Mouse (Mus musculus) heart, embryonic 11.5 days (tissue): ENCODE results near the gene Ccdc149. TPM values are rescaled to one million over a fixed set of nuclear protein-coding genes. Genes with fewer than 3 reads are reported as not detected.

Experiments
- ATAC-seq: fragments of 200-750 bp; cut with Nextera tagmentation; replicated peaks from 2 replicates; pipeline ENCODE4 v1.8.0; 2017; ENCODE audit warnings: moderate library complexity; ENCODE audit not compliant: insufficient number of reproducible peaks, low FRiP score, low TSS enrichment
- H3K27ac ChIP-seq: fragments of 300-500 bp; sonication (generic); 2 replicates; pipeline ENCODE4 v1.5.1; 2014; ENCODE audit warnings: mild to moderate bottlenecking, low read depth, low read length
- H3K27me3 ChIP-seq: fragments of 300-500 bp; sonication (generic); 2 replicates; pipeline ENCODE4 v1.6.1; 2014; ENCODE audit warnings: mild to moderate bottlenecking, low read length, mixed read lengths; ENCODE audit not compliant: control insufficient read depth, insufficient read depth
- H3K36me3 ChIP-seq: fragments of 300-500 bp; sonication (generic); 2 replicates; pipeline ENCODE4 v1.6.1; 2014; ENCODE audit warnings: mild to moderate bottlenecking, low read length, moderate library complexity, mixed read lengths; ENCODE audit not compliant: control insufficient read depth, insufficient read depth
- H3K4me1 ChIP-seq: fragments of 300-500 bp; sonication (generic); 2 replicates; pipeline ENCODE4 v1.6.1; 2014; ENCODE audit warnings: low read length; ENCODE audit not compliant: control insufficient read depth, insufficient read depth
- H3K4me2 ChIP-seq: fragments of 300-500 bp; sonication (generic); 2 replicates; pipeline ENCODE4 v1.6.1; 2014; ENCODE audit warnings: mild to moderate bottlenecking, moderate library complexity
- H3K4me3 ChIP-seq: fragments of 300-500 bp; sonication (generic); 2 replicates; pipeline ENCODE4 v1.5.1; 2014; ENCODE audit warnings: low read depth, low read length
- H3K9ac ChIP-seq: fragments of 300-500 bp; sonication (generic); 2 replicates; pipeline ENCODE4 v1.6.1; 2014; ENCODE audit warnings: mild to moderate bottlenecking, low read depth, low read length, moderate library complexity
- H3K9me3 ChIP-seq: fragments of 300-500 bp; sonication (generic); replicated peaks from 2 replicates; pipeline ENCODE4 v1.6.1; 2016; ENCODE audit warnings: low read length; ENCODE audit not compliant: control insufficient read depth
- WGBS: fragments of 180-500 bp; shearing (Covaris S2); extraction: QIAGEN DNeasy Blood & Tissue Kit; methylation state at CpG from one replicate; pipeline ENCODE4 v1.1.7; 2014; ENCODE audit not compliant: insufficient replicate concordance; 5-methylcytosine and 5-hydroxymethylcytosine counted together
- polyA plus RNA-seq: library from polyadenylated mRNA; unstranded; fragments of >200 nt; fragmentation: Nextera tagmentation; extraction: Ambion mirVana; gene quantifications from 2 replicates; pipeline ENCODE4 v1.2.1, GENCODE M21; 2014

Ccdc149 gene
- polyA plus RNA-seq, 1 experiment from 2014 or later = 1.8 TPM

DNA sequence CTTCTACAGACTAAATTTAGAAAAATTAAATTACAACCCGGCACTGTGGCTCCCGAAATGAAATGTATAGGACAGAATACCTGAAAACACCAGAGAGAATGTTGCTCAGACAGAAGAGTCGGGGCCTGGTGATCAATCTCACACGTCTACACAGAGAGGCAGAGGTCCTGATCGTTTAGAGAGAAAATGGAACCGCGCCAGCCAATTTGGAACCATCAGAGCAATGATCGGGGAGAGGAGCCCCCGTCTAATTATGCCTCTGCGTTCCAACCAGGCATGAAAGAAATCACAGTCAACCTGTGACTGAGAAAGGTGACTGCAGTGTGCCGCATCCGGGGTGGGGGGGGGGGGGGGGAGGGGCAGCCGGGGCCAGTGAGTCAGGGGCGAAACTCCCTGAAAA, 24.4 kb upstream of the Ccdc149 start:
- ATAC-seq = no peak
- WGBS = 66% methylated on average over 12 of the region's 14 CpGs
- Histone ChIP-seq H3K4me1 (no peaks in the 10 kb centered on the region), H3K9ac (no peak overlapping the region), H3K4me2 (no peak overlapping the region), H3K4me3 (no peak overlapping the region), H3K9me3 (no peaks in the 10 kb centered on the region), H3K36me3 (no peaks in the 10 kb centered on the region), H3K27me3 (no peaks in the 10 kb centered on the region), H3K27ac (no peak overlapping the region)

- no peak for ATAC-seq
- WGBS = 82% methylated on average over 6 of the region's 6 CpGs
- Histone ChIP-seq H3K4me3 (no peak overlapping the region), H3K9ac (no peak overlapping the region), H3K36me3 (no peaks in the 10 kb centered on the region), H3K27me3 (no peaks in the 10 kb centered on the region), H3K27ac (no peak overlapping the region), H3K4me2 (no peak overlapping the region), H3K4me1 (no peaks in the 10 kb centered on the region), H3K9me3 (no peaks in the 10 kb centered on the region)
These were observed 20.2 kb upstream of the Ccdc149 start for GRCm38 (mm10) chr5:52491496-52491895.

GRCm38 (mm10) chr5:52487559-52488430, 16.5 kb upstream of the Ccdc149 start:
- H3K36me3 ChIP-seq = no peaks in the 10 kb centered on the region
- 74% methylated on average over 13 of the region's 13 CpGs for WGBS
- no peak overlapping the region for H3K4me2 ChIP-seq
- no peaks in the 10 kb centered on the region for H3K9me3 ChIP-seq
- H3K4me1 ChIP-seq = no peaks in the 10 kb centered on the region
- no peak for ATAC-seq
- H3K4me3 ChIP-seq = no peak overlapping the region
- H3K27me3 ChIP-seq = no peaks in the 10 kb centered on the region
- no peak overlapping the region for H3K27ac ChIP-seq
- H3K9ac ChIP-seq = no peak overlapping the region

- Histone ChIP-seq H3K27me3 (no peaks in the 10 kb centered on the region; the same call in 1 of the 2 replicates), H3K4me3 (peak overlapping the region; percentile 36), H3K36me3 (no peaks in the 10 kb centered on the region), H3K4me2 (peak overlapping the region; percentile 65), H3K4me1 (peaks cover 5% of the 10 kb centered on the region; the same call in 1 of the 2 replicates), H3K9ac (peak overlapping the region; percentile 49; the same call in 1 of the 2 replicates), H3K9me3 (peaks cover 6% of the 10 kb centered on the region; the same call in 1 of the 2 replicates), H3K27ac (peak overlapping the region; percentile 90)
- ATAC-seq = no peak
- WGBS = 3% methylated on average over 7 of the region's 7 CpGs
These were observed 5.5 kb upstream of the Ccdc149 start for GRCm38 (mm10) chr5:52476826-52477225.

DNA sequence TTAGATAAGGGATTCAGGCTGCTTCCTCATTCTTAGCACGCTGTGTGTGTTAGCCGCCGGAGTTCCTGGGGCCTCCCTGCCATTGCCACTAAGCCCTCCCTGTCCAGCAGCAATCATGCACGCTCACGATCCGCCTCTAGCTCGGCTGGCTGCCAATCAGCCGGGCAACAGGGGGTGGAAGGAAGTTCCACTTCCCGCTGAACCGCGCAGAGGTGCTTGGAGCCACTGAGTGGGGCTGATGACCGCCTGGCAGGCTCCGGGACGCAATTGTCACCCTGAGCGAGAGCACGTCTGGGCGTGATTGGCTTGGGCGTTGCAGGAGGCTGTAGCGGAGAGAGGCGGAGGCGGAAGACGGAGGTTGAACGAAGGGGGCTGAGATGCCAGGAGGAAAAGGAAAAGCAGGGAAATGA, 5.0 kb upstream of the Ccdc149 start:
- peak; percentile 92 for ATAC-seq
- Histone ChIP-seq H3K9me3 (peaks cover 6% of the 10 kb centered on the region; the same call in 1 of the 2 replicates), H3K4me1 (peaks cover 8% of the 10 kb centered on the region; the same call in 1 of the 2 replicates), H3K9ac (peak overlapping the region; percentile 49; the same call in 1 of the 2 replicates), H3K27ac (peak overlapping the region; percentile 90), H3K4me3 (peak overlapping the region; percentile 36), H3K4me2 (peak overlapping the region; percentile 65), H3K36me3 (no peaks in the 10 kb centered on the region), H3K27me3 (peaks cover 3% of the 10 kb centered on the region; the same call in 1 of the 2 replicates)
- WGBS = under 1% methylated on average over 23 of the region's 23 CpGs

- no peak for ATAC-seq
- Histone ChIP-seq H3K4me1 (peaks cover 8% of the 10 kb centered on the region; the same call in 1 of the 2 replicates), H3K9ac (no peak overlapping the region), H3K4me3 (no peak overlapping the region), H3K27ac (no peak overlapping the region), H3K36me3 (no peaks in the 10 kb centered on the region), H3K9me3 (peaks cover 6% of the 10 kb centered on the region; the same call in 1 of the 2 replicates), H3K27me3 (peaks cover 3% of the 10 kb centered on the region; the same call in 1 of the 2 replicates), H3K4me2 (no peak overlapping the region)
- WGBS = 81% methylated on average over 7 of the region's 7 CpGs
These were observed 2.7 kb upstream of the Ccdc149 start for GRCm38 (mm10) chr5:52473988-52474387.

GRCm38 (mm10) chr5:52470551-52470950, 770 bp downstream of the Ccdc149 start:
- peak overlapping the region; percentile 75; the same call in 1 of the 2 replicates for H3K9ac ChIP-seq
- no peaks in the 10 kb centered on the region for H3K36me3 ChIP-seq
- ATAC-seq = no peak
- H3K27me3 ChIP-seq = peaks cover 3% of the 10 kb centered on the region; the same call in 1 of the 2 replicates
- H3K4me3 ChIP-seq = peak overlapping the region; percentile 55
- H3K9me3 ChIP-seq = no peaks in the 10 kb centered on the region; the same call in 1 of the 2 replicates
- no peak overlapping the region for H3K27ac ChIP-seq
- 0 out of 2 replicates have a peak, but pooled peaks cover 2% of the 10 kb centered on the region for H3K4me1 ChIP-seq
- 51% methylated on average over 5 of the region's 5 CpGs for WGBS
- H3K4me2 ChIP-seq = peak overlapping the region; percentile 77

DNA sequence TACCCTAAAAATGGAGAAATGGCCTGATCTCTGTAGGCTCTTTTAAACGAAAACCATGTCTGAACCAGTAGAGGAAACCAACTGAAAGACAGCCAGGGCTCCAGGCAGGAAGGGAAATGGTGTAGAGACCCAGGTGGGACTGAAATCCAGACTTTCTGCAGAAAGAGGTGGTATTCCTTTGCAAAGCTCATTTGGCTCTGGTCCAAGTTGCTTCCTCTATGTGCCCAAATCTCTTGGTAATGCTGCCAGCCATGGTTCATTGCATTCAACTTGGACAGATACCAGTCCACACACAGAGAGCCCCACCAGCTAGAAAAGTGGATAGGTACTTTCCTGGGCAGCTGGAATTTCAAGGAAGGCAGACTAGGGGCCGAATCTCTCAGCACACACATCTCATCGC, 3.5 kb downstream of the Ccdc149 start:
- no peak overlapping the region for H3K4me3 ChIP-seq
- 0 out of 2 replicates have a peak, but pooled peaks cover 2% of the 10 kb centered on the region for H3K4me1 ChIP-seq
- peaks cover 3% of the 10 kb centered on the region for H3K9me3 ChIP-seq
- no peaks in the 10 kb centered on the region for H3K36me3 ChIP-seq
- H3K27ac ChIP-seq = no peak overlapping the region
- H3K27me3 ChIP-seq = peaks cover 3% of the 10 kb centered on the region; the same call in 1 of the 2 replicates
- no peak for ATAC-seq
- H3K9ac ChIP-seq = no peak overlapping the region
- WGBS = 78% methylated on average over 3 of the region's 3 CpGs
- H3K4me2 ChIP-seq = no peak overlapping the region
